Mouse (Mus musculus): ENCODE measurements around the gene Zfr2.

Gene Zfr2

GRCm38 (mm10) chr10:81249442-81249841, 16.5 kb downstream of the Zfr2 start:
- DNase-seq = no peak

DNA sequence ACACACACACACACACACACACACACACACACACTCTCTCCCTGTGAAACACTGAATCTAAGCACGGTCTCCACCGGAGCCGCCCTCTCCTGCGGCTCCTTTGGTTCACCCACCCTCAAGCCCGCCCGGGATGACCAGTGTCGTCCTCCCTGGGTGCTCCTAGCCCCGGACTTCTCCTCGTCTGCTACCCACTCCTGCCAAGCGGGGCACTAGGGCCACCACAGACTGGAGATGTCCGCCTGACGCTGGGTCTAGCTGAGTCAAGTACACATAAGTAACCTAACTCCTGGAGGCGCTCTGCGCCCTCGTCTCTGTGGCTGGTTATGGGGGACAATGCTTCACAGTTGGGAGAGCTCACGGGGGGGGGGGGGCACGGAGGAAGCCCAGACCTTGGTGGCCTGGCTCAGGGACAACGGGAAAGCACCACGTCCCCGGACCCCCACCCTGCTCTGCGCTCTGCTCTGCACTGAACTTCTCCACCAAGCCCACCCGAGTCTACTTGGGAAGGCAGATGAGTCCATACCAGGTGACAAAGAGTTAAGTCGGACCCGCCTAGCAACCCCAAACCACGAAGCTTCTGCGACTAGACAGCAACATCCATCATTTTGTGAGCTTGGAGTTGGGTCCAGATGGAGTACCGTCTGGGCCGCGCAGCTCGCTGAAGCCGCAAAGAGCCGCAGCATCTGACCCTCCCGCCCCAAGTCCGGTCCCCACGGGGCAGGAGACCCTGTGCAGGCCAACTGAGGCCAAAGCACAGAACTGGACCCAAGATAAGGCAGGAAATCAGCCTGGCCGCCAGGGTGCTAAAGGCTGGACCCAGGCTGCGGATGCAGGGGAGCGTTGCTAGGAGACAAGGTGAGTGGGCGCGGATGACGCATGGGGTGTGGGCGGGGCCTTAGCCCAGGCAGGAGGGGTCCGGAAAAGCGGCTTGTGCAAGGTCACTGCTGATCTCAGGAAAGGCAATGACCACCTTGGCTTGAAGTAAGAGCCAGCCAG, 19.8 kb downstream of the Zfr2 start, which contains the start of gene Matk:
TSS of gene Matk (plus strand) at position 512 of the 996 bp plus-strand sequence.
- DNase-seq = peak in 1 of 2 experiments; percentile 25

DNA sequence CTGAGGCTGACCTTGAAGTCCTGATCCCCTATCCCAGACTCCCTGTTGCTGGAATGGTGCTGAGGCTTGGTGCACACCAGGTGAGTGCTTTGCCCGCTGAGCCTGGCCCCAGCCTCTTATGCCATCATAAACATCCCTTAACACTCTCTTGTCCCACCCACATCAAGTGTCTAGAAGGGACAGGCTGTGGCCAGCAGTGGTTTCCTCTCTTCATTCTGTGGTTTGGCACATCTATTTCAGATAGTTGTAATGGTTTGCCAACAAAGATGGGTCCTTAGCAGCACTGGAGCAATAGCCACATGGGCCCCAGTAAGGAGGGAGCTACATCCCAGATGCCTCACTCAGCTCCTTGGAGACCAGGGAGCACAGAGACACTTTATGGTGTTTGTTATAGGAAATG, 21.9 kb downstream of the Zfr2 start:
- no peak for DNase-seq

- DNase-seq = no peak
Observed at GRCm38 (mm10) chr10:81257158-81258039, 24.4 kb downstream of the Zfr2 start.

- no peak for DNase-seq
Observed at GRCm38 (mm10) chr10:81259225-81259884, 26.4 kb downstream of the Zfr2 start.

DNA sequence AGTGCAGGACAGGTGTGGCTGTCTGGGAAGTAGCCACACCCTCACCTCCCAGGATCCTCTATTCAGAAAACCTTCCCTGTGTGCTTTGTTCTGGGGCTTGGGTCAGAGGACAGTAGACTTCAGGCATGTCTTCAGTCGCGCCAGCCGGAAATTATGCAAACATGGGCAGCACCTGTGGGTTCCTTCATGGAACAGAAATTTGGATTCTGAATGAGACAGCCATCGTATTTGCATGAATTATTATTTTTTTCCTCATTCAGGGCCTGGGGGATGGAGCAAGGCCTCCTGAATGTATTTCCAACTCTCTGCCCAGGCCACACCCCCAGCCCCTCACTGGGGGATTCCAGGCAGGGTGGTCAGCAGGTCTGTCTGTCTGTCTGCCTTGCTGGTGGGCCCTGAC, 28.1 kb downstream of the Zfr2 start:
- no peak for DNase-seq

- no peak for DNase-seq
Observed at GRCm38 (mm10) chr10:81265540-81265939, 32.6 kb downstream of the Zfr2 start.

- peak; percentile 94 to 95 for DNase-seq
Observed at GRCm38 (mm10) chr10:81266211-81267105, 33.5 kb downstream of the Zfr2 start, which contains the start of the genes Mrpl54 and Apba3. Mrpl54 (minus strand) TSS chr10:81266934. Apba3 (plus strand) TSS chr10:81266960.

- DNase-seq = peak; percentile 91 to 92
Observed at GRCm38 (mm10) chr10:81268056-81268455, 35.1 kb downstream of the Zfr2 start.

DNA sequence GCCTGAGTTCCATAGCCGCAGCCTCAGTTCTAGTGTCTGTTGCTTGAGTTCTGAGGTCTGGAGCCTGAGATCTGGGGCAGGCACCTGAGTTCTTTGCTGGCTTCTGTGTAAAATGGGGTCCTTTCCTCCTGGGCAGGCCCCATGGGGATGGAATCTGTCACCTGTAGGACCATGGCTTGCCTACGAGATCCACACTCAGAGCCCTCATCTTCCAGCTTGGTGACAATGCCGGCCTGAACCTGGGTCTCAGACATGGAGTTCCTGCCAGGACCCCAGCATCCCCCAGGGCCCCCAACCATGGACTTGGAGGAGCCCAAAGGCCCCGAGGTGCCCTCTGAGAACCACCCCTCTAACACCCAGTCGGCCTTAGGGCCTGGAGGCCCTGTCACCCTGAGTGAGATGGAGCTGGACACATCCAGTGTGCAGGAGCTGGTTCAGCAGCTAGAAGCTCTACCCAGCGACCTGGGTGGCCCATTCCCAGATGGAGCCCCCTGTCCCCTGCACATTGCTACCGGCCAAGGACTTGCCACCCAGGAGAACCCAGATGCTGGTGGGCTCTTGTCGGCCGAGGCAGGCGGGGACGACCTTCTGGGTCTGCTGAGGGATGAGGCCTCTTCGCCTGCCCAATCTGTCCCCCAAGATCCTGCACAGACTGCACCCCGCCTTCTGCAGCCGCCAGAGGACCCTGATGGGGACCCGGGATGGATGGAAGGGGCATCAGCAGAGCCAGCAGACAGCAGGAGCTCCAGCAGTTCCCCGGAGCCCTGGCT, 35.9 kb downstream of the Zfr2 start:
- no peak for DNase-seq

DNA sequence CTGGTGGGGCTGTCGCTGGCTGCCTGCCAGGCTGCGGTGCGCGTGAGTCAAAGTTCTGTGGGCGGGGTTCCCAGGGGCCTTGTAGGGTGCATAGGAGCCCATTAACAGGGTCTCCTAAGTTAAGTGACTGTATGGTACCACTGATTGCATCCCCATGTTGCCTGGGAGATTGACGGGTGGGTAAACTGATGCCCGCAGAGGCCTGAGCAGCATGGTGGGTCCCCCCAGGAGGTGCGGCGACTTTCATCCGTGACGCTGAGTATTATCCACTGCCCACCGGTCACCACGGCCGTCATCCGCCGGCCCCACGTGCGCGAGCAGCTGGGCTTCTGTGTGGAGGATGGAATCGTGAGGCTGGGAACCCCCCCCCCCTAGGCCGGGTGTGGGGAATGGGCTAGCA, 39.4 kb downstream of the Zfr2 start:
- DNase-seq = no peak

DNA sequence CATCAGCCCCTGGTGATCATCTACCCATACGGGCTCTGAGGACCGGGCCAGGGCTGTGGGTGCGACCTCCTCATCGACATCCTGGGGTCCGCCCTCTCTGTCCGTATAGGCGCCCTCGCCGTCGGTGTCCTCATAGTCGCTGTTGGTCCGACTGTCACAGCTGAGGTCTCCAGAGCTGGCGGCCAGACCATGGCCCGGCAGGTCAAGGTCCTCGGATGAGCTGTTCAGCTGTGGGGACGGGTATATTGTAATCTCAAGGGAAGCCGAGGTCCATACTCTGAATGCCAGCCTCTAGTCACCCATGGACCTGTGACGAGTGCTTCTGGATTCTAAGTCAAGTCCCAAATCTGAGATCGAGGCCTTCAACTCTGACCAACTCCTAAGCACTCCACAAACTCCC, 40.9 kb downstream of the Zfr2 start:
- DNase-seq = no peak

GRCm38 (mm10) chr10:81277676-81278075, 44.7 kb downstream of the Zfr2 start:
- no peak for DNase-seq

DNA sequence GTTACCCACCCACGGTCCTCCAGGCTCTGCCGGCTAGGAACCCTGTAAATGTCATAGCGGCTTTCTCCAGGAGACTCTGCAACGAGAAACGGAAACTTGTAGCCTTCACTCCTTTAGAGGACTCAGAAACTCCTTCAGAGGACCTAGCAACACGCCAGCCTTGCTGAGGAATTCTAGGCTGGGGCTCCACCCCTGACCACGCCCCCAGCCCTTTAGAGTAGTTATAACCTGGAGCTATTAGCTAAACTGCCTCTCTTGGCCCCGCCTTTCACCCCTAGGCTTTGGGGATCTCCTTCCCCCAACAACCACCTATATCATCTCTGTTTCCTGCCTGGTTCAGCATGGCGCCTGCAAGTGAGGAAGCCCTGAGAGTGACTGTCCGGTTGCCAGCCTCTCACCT, 46.5 kb downstream of the Zfr2 start:
- no peak for DNase-seq

DNA sequence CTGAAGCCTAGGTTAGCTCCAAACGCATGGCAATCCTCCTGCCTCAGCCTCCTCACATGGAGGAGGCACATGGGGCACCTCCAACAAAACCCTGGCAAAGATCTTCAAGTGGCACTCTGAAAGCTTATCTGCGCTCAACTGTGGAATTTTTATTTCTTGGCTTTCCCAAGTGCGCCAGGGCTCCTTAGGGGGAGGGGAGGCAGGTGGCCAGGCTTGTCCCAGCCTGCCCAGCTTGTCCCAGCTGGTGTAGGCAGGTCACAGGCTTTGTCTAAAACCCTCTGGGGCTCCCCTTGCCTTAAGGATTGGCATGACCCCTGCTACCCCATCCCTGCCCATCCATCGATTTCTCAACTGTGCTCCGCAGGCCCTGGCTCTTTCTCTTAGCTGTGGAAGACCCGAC, 51.2 kb downstream of the Zfr2 start:
- DNase-seq = no peak

DNA sequence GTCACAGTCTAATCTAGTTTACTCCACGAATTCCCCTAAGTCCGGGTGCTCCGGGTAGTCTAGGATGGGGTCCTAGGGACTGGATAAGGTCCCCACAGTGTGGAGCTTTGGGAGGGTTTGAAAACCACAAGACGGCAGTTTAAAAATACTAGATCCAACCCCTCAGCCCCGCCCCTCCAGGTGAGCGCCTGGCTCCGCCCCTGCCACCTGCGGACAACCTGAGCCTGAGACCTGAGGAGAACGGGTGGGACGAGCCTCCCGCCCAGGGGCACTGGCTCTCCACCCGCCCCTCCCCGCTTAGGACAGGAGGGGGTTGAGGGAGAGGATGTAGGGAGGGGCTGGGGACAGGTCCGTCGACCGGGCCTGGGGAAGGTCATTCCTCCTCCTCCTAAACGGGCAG, 51.8 kb downstream of the Zfr2 start:
- DNase-seq = peak; percentile 72 to 81

- DNase-seq = peak; percentile 83 to 89
Observed at GRCm38 (mm10) chr10:81285694-81286450, 52.9 kb downstream of the Zfr2 start.

DNA sequence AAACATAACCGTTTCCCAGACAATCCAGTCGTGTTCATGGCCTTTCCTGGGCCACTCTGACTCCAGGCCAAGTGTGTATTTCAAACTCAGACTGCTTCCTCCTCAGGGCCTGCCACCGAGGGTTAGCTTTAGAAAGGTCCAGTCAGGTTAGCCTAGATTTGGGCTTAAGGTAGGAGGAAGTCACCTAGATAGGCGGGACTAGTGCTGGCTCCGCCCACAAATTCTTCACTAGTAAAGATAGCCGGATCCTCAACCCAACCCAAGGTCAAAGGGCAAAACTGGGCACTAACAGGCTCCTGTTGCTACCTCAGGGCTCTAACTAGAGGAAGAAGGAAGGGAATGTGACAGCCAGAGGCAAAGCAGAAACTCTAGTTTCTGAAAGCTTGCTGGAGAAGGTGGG, 53.6 kb downstream of the Zfr2 start:
- peak; percentile 72 to 80 for DNase-seq

DNA sequence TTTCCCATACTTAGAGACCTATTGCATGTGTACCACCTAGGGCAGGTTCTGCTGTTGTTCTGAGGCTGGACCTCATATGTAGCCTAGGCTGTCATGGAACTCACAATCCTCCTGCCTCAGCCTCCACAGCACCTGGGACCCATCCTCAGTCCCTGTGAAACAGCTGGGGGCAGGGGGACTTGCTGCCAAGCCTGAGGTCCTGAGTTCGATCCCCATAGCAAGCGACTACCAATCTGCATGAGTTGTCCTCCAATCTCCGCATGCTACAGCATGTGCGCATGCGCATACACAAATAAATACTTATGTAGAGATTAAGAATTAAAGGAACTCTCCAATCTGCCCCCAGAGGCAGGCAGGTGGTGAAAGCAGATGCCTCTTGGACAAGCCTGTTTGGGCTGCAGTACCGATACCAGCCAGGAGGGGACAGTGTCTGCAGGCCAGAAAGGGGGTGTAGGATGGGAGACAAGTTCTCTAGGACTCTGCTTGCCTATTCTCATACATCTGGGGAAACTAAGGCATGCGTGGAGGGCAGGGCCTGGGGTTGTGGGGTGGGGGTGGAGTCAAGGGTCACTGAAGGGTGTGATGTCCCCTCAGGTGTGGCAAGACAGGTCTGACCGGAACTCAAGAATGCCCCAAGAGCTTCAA, 54.7 kb downstream of the Zfr2 start:
- peak in 1 of 2 experiments; percentile 63 for DNase-seq
